Mouse (Mus musculus) embryonic facial prominence, embryonic 10.5 days (tissue): ENCODE results near the gene Slc38a11. TPM values are rescaled to one million over a fixed set of nuclear protein-coding genes. Genes with fewer than 3 reads are reported as not detected.

Experiments used
- DNase-seq: peaks from one replicate; pipeline ENCODE4 v3.0.0-alpha.2; 2017; ENCODE audit warnings: low spot score
- H3K27ac ChIP-seq: fragments of 300-500 bp; sonication (generic); replicated peaks from 2 replicates; pipeline ENCODE4 v1.5.1; 2016; ENCODE audit warnings: mild to moderate bottlenecking
- H3K27me3 ChIP-seq: fragments of 300-500 bp; sonication (generic); replicated peaks from 2 replicates; pipeline ENCODE4 v1.6.1; 2016; ENCODE audit warnings: low read depth, mild to moderate bottlenecking; ENCODE audit not compliant: poor library complexity, severe bottlenecking
- H3K36me3 ChIP-seq: fragments of 300-500 bp; sonication (generic); replicated peaks from 2 replicates; pipeline ENCODE4 v1.6.1; 2016; ENCODE audit warnings: mild to moderate bottlenecking, moderate library complexity
- H3K4me1 ChIP-seq: fragments of 300-500 bp; sonication (generic); 2 replicates; pipeline ENCODE4 v1.6.1; 2016
- H3K4me3 ChIP-seq: fragments of 300-500 bp; sonication (generic); 2 replicates; pipeline ENCODE4 v1.5.1; 2016; ENCODE audit warnings: mild to moderate bottlenecking, moderate library complexity
- H3K9me3 ChIP-seq: fragments of 300-500 bp; sonication (generic); 2 replicates; pipeline ENCODE4 v1.6.1; 2016; ENCODE audit warnings: mild to moderate bottlenecking
- WGBS: fragments of 180-500 bp; shearing (Covaris S2); methylation state at CpG from one replicate; pipeline ENCODE4 v1.1.7; 2016; 5-methylcytosine and 5-hydroxymethylcytosine counted together
- microRNA-seq: library from miRNA; unstranded; fragments of <30 nt; microRNA quantifications from one replicate; pipeline ENCODE4, GENCODE M21; 2017
- polyA plus RNA-seq: library from polyadenylated mRNA; unstranded; fragments of >200 nt; fragmentation: Nextera tagmentation; extraction: Ambion mirVana; gene quantifications from 2 replicates; pipeline ENCODE4 v1.2.1, GENCODE M21; 2016

Gene Slc38a11
- polyA plus RNA-seq, 1 experiment from 2014 or later, result 0.42 TPM

DNA sequence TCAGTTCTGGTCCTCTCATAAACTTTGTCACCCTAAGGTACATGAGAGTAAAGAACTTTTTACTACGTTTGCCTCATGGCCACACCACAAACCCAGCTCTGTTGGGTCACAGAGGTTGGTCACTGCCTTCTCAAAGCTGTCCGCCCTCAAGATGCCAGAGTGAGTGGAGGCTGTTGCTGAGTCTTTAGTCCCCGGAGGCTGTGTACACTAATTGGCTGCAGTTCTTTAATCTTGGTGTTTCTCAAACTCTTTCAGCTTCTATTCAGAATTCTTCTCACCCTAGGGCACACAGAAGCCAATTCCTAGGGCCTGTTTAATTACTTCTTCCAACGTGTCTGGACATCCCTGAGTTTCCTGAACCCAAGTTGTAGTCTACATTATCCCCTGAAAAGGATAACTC, 96.0 kb downstream of the Slc38a11 start:
- no peak for DNase-seq
- H3K4me3 ChIP-seq, result no peak overlapping the region
- 39% methylated on average over 4 of the region's 4 CpGs for WGBS
- no peaks in the 10 kb centered on the region for H3K9me3 ChIP-seq
- no peaks in the 10 kb centered on the region for H3K36me3 ChIP-seq
- H3K4me1 ChIP-seq, result peaks cover 3% of the 10 kb centered on the region; the same call in 1 of the 2 replicates
- no peak overlapping the region for H3K27ac ChIP-seq
- no peaks in the 10 kb centered on the region for H3K27me3 ChIP-seq

DNA sequence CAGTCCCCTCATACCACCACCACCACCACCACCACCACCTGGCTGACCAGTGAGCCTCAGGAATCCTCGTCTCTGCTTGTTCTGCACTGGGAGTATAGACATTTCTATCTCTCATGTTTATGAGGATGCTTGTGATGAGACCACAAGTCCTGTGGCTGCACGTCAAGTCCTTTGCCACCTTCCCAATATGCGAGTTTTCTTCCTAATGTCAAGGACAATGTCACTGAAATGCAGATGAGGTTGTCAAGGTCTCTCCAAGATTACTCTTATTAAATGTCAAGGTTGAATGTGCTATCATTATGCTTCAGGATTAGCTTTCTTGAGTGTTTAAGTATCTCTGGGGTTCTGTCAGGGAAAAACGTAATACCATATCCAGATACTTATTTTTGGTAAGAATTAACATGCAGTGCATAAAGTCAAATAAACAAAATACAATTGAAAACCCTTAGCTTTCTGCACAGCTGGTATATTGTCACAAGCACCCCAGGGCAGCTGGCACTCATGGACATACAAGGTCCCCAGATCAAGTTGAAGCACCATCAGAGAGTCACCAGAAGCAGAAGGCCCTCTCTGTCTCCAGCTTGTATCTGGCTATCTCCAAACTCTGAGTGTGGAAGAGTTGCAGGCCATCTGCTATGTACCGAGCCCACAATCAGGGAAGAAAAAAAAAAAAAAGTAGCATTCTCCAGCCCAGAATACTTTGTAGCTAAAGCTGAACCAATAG, 97.1 kb downstream of the Slc38a11 start:
- H3K36me3 ChIP-seq, result no peaks in the 10 kb centered on the region
- 80% methylated on average over 5 of the region's 5 CpGs for WGBS
- H3K4me3 ChIP-seq, result no peak overlapping the region
- DNase-seq, result no peak
- peaks cover 3% of the 10 kb centered on the region; the same call in 1 of the 2 replicates for H3K4me1 ChIP-seq
- no peak overlapping the region for H3K27ac ChIP-seq
- H3K27me3 ChIP-seq, result no peaks in the 10 kb centered on the region
- no peaks in the 10 kb centered on the region for H3K9me3 ChIP-seq

Small RNAs within 50 kb of the gene (microRNA-seq; reads per million reads assigned to microRNA genes)
- not detected for gene Mir6337

Other genes starting within 250 kb of the Slc38a11 start
- 4.0 and 4.1 TPM in 2 replicates for gene Cobll1, start 124.6 kb downstream of the Slc38a11 start, polyA plus RNA-seq
- 3.9 and 4.7 TPM in 2 replicates for gene Scn3a, start 203.6 kb upstream of the Slc38a11 start, polyA plus RNA-seq